Mouse (Mus musculus): ENCODE results near the gene Atxn3. TPM values are rescaled to one million over a fixed set of nuclear protein-coding genes. Genes with fewer than 3 reads are reported as not detected.

The Atxn3 gene
- polyA plus RNA-seq, 1 experiment = 3.0 TPM

DNA sequence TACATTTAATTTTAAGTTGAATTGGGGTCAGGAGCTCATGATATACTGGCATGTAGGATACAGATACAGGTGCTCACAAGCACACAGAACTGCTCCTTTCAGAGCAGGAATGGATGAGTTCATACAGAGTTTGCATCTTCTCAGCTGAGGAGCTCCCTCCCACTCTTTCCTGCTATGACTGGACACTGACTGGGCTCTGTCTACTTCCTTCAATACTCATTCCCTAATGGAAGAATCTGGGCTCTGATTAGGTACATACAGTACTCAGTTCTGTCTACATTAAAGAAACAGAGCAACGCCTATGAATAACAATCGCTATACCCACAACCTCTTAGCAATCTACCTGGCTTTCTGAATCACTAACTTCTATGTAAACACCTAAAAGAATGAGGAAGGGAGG, 65.2 kb downstream of the Atxn3 start:
- H3K27ac ChIP-seq (ENCODE audit: insufficient read depth, low read length) = no peak overlapping the region
- WGBS = 96% methylated on average over 2 of the region's 2 CpGs
- DNase-seq (ENCODE audit: low read depth in 1 of 2, low spot score in 2 of 2) = no peak
- H3K36me3 ChIP-seq (ENCODE audit: control insufficient read depth, insufficient read depth, low read length) = peaks cover 20% of the 10 kb centered on the region
- no peak overlapping the region for H3K4me3 ChIP-seq (ENCODE audit: extremely low read depth, insufficient read depth, insufficient read length)
- H3K4me1 ChIP-seq (ENCODE audit: control insufficient read depth, insufficient read depth, insufficient read length) = no peaks in the 10 kb centered on the region
- TF ChIP-seq POLR2A (IDR thresholded peaks at IDR 0.05; ENCODE audit: low read depth, low read length) (no peak), CTCF (IDR thresholded peaks at IDR 0.05; ENCODE audit: extremely low read depth, insufficient read depth, insufficient read length, insufficient replicate concordance) (no peak)
- no peaks in the 10 kb centered on the region for H3K27me3 ChIP-seq (ENCODE audit: control insufficient read depth, insufficient read depth, low read length)

GRCm38 (mm10) chr12:101891066-101891465, 67.0 kb downstream of the Atxn3 start:
- peaks cover 27% of the 10 kb centered on the region for H3K36me3 ChIP-seq (ENCODE audit: control insufficient read depth, insufficient read depth, low read length)
- 95% methylated on average over 5 of the region's 5 CpGs for WGBS
- no peak for DNase-seq (ENCODE audit: low read depth in 1 of 2, low spot score in 2 of 2)
- no peaks in the 10 kb centered on the region for H3K27me3 ChIP-seq (ENCODE audit: control insufficient read depth, insufficient read depth, low read length)
- H3K4me3 ChIP-seq (ENCODE audit: extremely low read depth, insufficient read depth, insufficient read length) = no peak overlapping the region
- TF ChIP-seq CTCF (IDR thresholded peaks at IDR 0.05; ENCODE audit: extremely low read depth, insufficient read depth, insufficient read length, insufficient replicate concordance) = no peak
- TF ChIP-seq POLR2A (IDR thresholded peaks at IDR 0.05; ENCODE audit: low read depth, low read length) = no peak
- no peak overlapping the region for H3K27ac ChIP-seq (ENCODE audit: insufficient read depth, low read length)
- no peaks in the 10 kb centered on the region for H3K4me1 ChIP-seq (ENCODE audit: control insufficient read depth, insufficient read depth, insufficient read length)

- 97% methylated on average over 3 of the region's 3 CpGs for WGBS
- H3K27ac ChIP-seq (ENCODE audit: insufficient read depth, low read length) = no peak overlapping the region
- H3K36me3 ChIP-seq (ENCODE audit: control insufficient read depth, insufficient read depth, low read length) = peaks cover 35% of the 10 kb centered on the region
- DNase-seq (ENCODE audit: low read depth in 1 of 2, low spot score in 2 of 2) = no peak
- no peak overlapping the region for H3K4me3 ChIP-seq (ENCODE audit: extremely low read depth, insufficient read depth, insufficient read length)
- H3K27me3 ChIP-seq (ENCODE audit: control insufficient read depth, insufficient read depth, low read length) = no peaks in the 10 kb centered on the region
- no peaks in the 10 kb centered on the region for H3K4me1 ChIP-seq (ENCODE audit: control insufficient read depth, insufficient read depth, insufficient read length)
- TF ChIP-seq POLR2A (IDR thresholded peaks at IDR 0.05; ENCODE audit: low read depth, low read length) (no peak), CTCF (IDR thresholded peaks at IDR 0.05; ENCODE audit: extremely low read depth, insufficient read depth, insufficient read length, insufficient replicate concordance) (no peak)
These were observed 68.7 kb downstream of the Atxn3 start for GRCm38 (mm10) chr12:101889351-101889750.

GRCm38 (mm10) chr12:101888312-101888711, 69.7 kb downstream of the Atxn3 start:
- H3K4me3 ChIP-seq (ENCODE audit: extremely low read depth, insufficient read depth, insufficient read length) = no peak overlapping the region
- H3K36me3 ChIP-seq (ENCODE audit: control insufficient read depth, insufficient read depth, low read length) = peaks cover 37% of the 10 kb centered on the region
- 94% methylated on average over 2 of the region's 2 CpGs for WGBS
- no peak for TF ChIP-seq POLR2A (IDR thresholded peaks at IDR 0.05; ENCODE audit: low read depth, low read length)
- H3K4me1 ChIP-seq (ENCODE audit: control insufficient read depth, insufficient read depth, insufficient read length) = no peaks in the 10 kb centered on the region
- H3K27ac ChIP-seq (ENCODE audit: insufficient read depth, low read length) = no peak overlapping the region
- no peak for DNase-seq (ENCODE audit: low read depth in 1 of 2, low spot score in 2 of 2)
- no peaks in the 10 kb centered on the region for H3K27me3 ChIP-seq (ENCODE audit: control insufficient read depth, insufficient read depth, low read length)

DNA sequence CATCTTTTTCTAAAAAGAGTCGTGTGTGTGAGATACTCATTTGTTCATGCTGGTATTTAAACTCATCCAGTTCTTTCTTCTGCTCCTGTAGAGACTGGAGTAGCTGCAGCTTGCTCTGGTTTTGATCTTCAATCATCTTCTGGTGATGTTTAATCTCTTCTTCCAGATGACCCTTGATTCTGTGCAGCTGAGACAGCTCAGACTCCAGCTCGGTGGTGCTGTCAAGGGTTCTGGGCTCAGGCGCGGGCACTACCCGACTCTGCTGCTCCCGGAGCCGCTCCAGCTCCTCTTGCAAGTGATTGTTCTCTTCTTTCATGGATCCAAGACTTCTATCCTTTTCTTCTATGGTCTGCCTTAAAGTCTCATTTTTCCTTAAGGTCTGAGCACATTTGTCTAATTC, 73.1 kb downstream of the Atxn3 start:
- peaks cover 26% of the 10 kb centered on the region for H3K36me3 ChIP-seq (ENCODE audit: control insufficient read depth, insufficient read depth, low read length)
- WGBS = 95% methylated on average over 7 of the region's 7 CpGs
- TF ChIP-seq POLR2A (IDR thresholded peaks at IDR 0.05; ENCODE audit: low read depth, low read length) (no peak), CTCF (IDR thresholded peaks at IDR 0.05; ENCODE audit: extremely low read depth, insufficient read depth, insufficient read length, insufficient replicate concordance) (no peak)

GRCm38 (mm10) chr12:101876374-101876773, 81.7 kb downstream of the Atxn3 start:
- no peak for DNase-seq (ENCODE audit: low read depth in 1 of 2, low spot score in 2 of 2)
- no peak overlapping the region for H3K4me3 ChIP-seq (ENCODE audit: extremely low read depth, insufficient read depth, insufficient read length)
- no peaks in the 10 kb centered on the region for H3K4me1 ChIP-seq (ENCODE audit: control insufficient read depth, insufficient read depth, insufficient read length)
- TF ChIP-seq POLR2A (IDR thresholded peaks at IDR 0.05; ENCODE audit: low read depth, low read length) (no peak), CTCF (IDR thresholded peaks at IDR 0.05; ENCODE audit: extremely low read depth, insufficient read depth, insufficient read length, insufficient replicate concordance) (no peak)
- no peak overlapping the region for H3K27ac ChIP-seq (ENCODE audit: insufficient read depth, low read length)
- WGBS = 91% methylated on average over 2 of the region's 2 CpGs
- peaks cover 21% of the 10 kb centered on the region for H3K36me3 ChIP-seq (ENCODE audit: control insufficient read depth, insufficient read depth, low read length)
- no peaks in the 10 kb centered on the region for H3K27me3 ChIP-seq (ENCODE audit: control insufficient read depth, insufficient read depth, low read length)

More for the DNA sequence above, 73.1 kb downstream of the Atxn3 start:
- Histone ChIP-seq H3K27me3 (ENCODE audit: control insufficient read depth, insufficient read depth, low read length) (no peaks in the 10 kb centered on the region), H3K4me1 (ENCODE audit: control insufficient read depth, insufficient read depth, insufficient read length) (no peaks in the 10 kb centered on the region), H3K27ac (ENCODE audit: insufficient read depth, low read length) (no peak overlapping the region), H3K4me3 (ENCODE audit: extremely low read depth, insufficient read depth, insufficient read length) (no peak overlapping the region)
- DNase-seq (ENCODE audit: low read depth in 1 of 2, low spot score in 2 of 2) = no peak

DNA sequence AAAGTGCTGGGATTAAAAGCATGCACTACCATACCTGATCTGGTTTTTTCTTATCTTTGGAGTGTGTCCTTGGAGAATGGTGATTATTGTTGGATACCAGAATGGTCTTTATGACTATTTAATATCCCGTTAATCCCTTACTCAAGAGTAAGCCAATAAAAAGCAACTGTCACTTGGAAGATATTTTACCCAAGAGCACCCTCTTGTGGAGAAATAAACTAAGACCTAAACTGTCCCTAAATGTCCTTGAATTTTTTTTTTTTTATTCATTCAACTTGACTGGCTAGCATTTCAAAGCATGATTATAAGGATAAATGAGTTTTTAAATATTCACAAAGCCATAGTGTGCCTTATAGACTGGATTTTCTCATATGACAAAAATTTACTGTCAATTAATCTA, 82.9 kb downstream of the Atxn3 start:
- no peak for TF ChIP-seq POLR2A (IDR thresholded peaks at IDR 0.05; ENCODE audit: low read depth, low read length)
- TF ChIP-seq CTCF (IDR thresholded peaks at IDR 0.05; ENCODE audit: extremely low read depth, insufficient read depth, insufficient read length, insufficient replicate concordance) = no peak
- Histone ChIP-seq H3K4me3 (ENCODE audit: extremely low read depth, insufficient read depth, insufficient read length) (no peak overlapping the region), H3K27me3 (ENCODE audit: control insufficient read depth, insufficient read depth, low read length) (no peaks in the 10 kb centered on the region), H3K27ac (ENCODE audit: insufficient read depth, low read length) (no peak overlapping the region), H3K4me1 (ENCODE audit: control insufficient read depth, insufficient read depth, insufficient read length) (no peaks in the 10 kb centered on the region), H3K36me3 (ENCODE audit: control insufficient read depth, insufficient read depth, low read length) (peaks cover 21% of the 10 kb centered on the region)
- peak in 1 of 2 experiments; percentile 5 for DNase-seq (ENCODE audit: low read depth in 1 of 2, low spot score in 2 of 2)
- 74% methylated on average over 1 of the region's 1 CpGs for WGBS

Other genes with a start within 250 kb of the Atxn3 start
- 0.05 and 0.11 TPM in 2 replicates for gene Tc2n, start 239.7 kb downstream of the Atxn3 start, polyA plus RNA-seq (2012; rRNA removed)
- 60.5 and 64.2 TPM in 2 replicates for gene Fbln5, start 139.2 kb downstream of the Atxn3 start, polyA plus RNA-seq (2012; rRNA removed)
- gene Trip11, start 45.0 kb downstream of the Atxn3 start, polyA plus RNA-seq (2012; rRNA removed) = 2.5 and 3.3 TPM in 2 replicates
- 3.2 and 3.6 TPM in 2 replicates for gene Cpsf2, start 17.7 kb upstream of the Atxn3 start, polyA plus RNA-seq (2012; rRNA removed)
- gene Slc24a4, start 170.5 kb upstream of the Atxn3 start, polyA plus RNA-seq (2012; rRNA removed) = not detected in 2 replicates